Mouse (Mus musculus): ENCODE results near the gene Dqx1. TPM values are rescaled to one million over a fixed set of nuclear protein-coding genes. Genes with fewer than 3 reads are reported as not detected.

Dqx1 gene
- total RNA-seq, 2 experiments from 2014 or later = 0.70 to 1.1 TPM

DNA sequence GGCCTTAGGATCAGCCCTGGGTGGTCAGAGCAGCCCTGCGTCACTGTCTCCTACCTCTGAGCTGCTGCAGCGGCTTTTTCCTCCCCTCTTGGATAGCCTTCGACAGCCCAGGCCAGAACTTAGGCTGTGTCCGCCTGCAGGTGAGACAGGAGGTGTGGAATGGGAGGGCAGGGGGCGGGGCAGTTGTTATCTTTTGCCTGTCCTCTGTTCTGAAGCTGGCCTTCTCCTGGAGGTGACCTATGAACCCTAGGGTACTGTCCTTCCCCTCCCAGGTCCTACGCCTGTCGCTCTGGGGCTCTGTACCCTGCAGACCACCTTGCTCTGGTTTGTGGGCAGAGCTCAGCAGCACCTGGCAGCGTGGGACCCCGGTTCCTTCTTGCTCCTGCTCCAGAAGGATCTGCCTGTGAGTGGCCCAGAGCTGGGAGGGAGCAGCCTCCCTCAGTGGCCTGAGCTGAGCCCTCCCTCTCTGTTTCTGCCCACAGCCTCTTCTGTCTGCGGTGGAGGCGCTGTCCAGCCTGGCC is 45.5 kb downstream of the Dqx1 start:
- no peak for DNase-seq (ENCODE audit: low spot score in 2 of 2)

DNA sequence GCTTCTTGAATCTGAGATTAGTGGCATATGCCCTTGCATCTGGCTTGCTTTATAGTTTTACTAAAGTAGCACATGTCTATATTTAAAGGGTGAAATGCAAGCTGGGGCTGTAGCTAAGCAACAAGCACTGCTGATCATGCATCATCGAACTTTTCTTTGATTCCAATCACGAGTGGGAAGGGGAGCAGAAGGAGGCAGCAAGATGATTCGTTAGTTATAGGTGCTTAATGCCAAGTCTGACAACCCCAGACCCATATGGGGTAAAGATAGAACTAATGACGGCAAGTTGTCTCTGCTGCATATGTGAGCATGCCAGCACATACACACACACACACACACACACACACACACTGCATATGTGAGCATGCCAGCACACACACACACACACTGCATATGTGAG is 46.5 kb downstream of the Dqx1 start:
- no peak for DNase-seq (ENCODE audit: low spot score in 2 of 2)

GRCm38 (mm10) chr6:83107566-83108400 is 50.1 kb downstream of the Dqx1 start:
- peak; percentile 77 to 86 for DNase-seq (ENCODE audit: low spot score in 2 of 2)

GRCm38 (mm10) chr6:83108762-83109668 is 51.4 kb downstream of the Dqx1 start, which contains the start of gene Mrpl53:
Mrpl53 (plus strand) TSS chr6:83109040.
- DNase-seq (ENCODE audit: low spot score in 2 of 2) = peak; percentile 64 to 86

- no peak for DNase-seq (ENCODE audit: low spot score in 2 of 2)
Measured at GRCm38 (mm10) chr6:83111510-83112136, 54.0 kb downstream of the Dqx1 start.

DNA sequence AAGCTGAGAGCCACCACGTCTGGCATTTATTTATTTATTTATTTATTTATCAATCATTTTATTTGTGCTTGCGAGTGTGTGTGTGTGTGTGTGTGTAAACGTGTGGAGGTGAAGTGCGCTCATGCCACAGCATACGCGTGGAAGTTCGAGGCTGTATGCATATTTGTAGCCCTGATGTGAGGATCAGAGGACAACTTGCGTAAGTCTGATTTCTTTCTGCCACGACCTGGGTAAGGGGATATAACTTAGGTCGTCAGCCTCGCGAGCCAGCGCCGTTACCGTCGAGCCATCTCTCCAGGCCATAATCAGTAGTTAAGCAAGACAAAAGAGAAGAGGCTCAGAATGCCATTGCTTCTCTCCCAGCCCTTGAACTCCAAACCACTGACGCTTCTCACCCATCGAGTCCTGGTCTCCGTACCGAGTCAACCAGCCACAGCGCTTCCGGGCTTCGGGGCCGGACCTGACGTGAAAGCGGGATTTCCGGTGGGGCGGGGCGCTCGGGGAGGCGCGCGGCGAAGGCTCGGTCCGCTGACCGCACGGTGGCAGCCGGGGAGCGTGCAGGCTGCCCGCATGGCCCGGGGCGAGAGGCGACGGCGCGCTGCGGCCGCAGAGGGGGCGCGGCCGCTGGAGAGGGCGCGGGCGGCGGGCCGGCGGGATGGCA is 57.5 kb downstream of the Dqx1 start, which contains the start of gene Mogs:
Gene Mogs (plus strand): TSS at position 486 of the 661 bp plus-strand sequence.
- peak; percentile 91 to 95 for DNase-seq (ENCODE audit: low spot score in 2 of 2)

- DNase-seq (ENCODE audit: low spot score in 2 of 2) = peak in 1 of 2 experiments; percentile 38
Measured at GRCm38 (mm10) chr6:83115682-83116372, 58.2 kb downstream of the Dqx1 start.

DNA sequence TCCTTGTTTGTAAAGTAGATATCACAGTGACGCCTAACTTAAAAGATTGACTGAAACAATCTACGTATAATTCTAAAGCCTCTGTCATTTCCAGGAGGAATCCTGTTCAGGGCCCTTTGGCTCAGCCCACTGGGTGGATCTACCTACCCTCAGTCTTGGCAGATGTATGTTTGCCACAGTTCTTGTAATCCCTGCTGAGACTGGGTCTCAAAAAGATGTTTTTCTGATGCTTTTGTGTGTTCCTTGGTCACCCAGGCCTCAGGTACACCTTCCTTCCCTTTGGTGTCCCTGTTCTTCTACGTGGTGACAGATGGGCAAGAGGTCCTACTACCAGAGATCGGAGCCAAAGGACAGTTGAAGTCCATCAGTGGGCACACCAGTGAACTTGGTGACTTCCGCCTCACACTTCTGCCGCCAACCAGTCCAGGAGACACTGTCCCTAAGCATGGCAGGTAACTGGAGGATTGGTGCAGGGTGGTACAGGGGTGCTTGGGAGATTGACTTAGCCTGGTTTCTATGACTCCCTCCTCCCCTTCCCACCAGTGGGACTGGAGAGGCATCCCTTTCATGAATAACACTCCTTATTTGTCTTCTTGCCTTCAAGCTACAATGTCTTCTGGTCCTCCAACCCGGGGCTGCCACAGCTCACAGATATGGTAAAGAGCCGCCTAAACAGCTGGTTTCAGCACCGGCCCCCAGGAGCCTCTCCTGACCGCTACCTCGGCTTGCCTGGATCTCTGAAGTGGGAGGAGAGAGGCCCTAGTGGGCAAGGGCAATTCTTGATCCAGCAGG is 58.9 kb downstream of the Dqx1 start:
- no peak for DNase-seq (ENCODE audit: low spot score in 2 of 2)

Small RNA genes lying within 50 kb of the gene (microRNA-seq; reads per million reads assigned to microRNA genes)
- gene Mir3470a (not detected), gene Mir7040 (not detected)

Other genes with a start within 250 kb of the Dqx1 start
- 1 to 10 TPM in 1 of 2 experiments, under 1 TPM in 1; 0.78 to 1.0 TPM for gene Sema4f, start 118.1 kb upstream of the Dqx1 start, total RNA-seq (2021)
- under 1 TPM in 1 of 2 experiments, not detected in 1; 0.88 TPM for gene M1ap, start 110.9 kb upstream of the Dqx1 start, total RNA-seq (2021)
- 10 to 100 TPM in 1 of 2 experiments, 1 to 10 TPM in 1; 9.1 to 10.4 TPM for gene Dok1, start 24.4 kb upstream of the Dqx1 start, total RNA-seq (2021)
- gene Loxl3, start 23.7 kb upstream of the Dqx1 start, total RNA-seq (2021) = 10 to 100 TPM; 15.4 to 17.3 TPM
- gene Aup1, start 3.3 kb upstream of the Dqx1 start, total RNA-seq (2021) = 10 to 100 TPM; 75.5 to 86.3 TPM
- 10 to 100 TPM; 30.1 to 33.5 TPM for gene Htra2, start 2.6 kb upstream of the Dqx1 start, total RNA-seq (2021)
- gene Tlx2, start 12.4 kb downstream of the Dqx1 start, total RNA-seq (2021) = not detected
- gene Pcgf1, start 20.0 kb downstream of the Dqx1 start, total RNA-seq (2021) = 10 to 100 TPM in 1 of 2 experiments, 1 to 10 TPM in 1; 9.4 to 11.3 TPM
- gene Lbx2, start 28.5 kb downstream of the Dqx1 start, total RNA-seq (2021) = not detected
- gene Ccdc142, start 43.8 kb downstream of the Dqx1 start, total RNA-seq (2021) = 1 to 10 TPM; 2.5 to 2.8 TPM
- 1 to 10 TPM; 2.2 to 2.7 TPM for gene Gm42688, start 43.8 kb downstream of the Dqx1 start, total RNA-seq (2021)
- 100 to 1,000 TPM in 1 of 2 experiments, 10 to 100 TPM in 1; 79.5 to 100 TPM for gene Mrpl53, start 51.2 kb downstream of the Dqx1 start, total RNA-seq (2021)
- 10 to 100 TPM; 20.0 to 21.9 TPM for gene Mogs, start 57.7 kb downstream of the Dqx1 start, total RNA-seq (2021)
- 10 to 100 TPM; 52.7 to 62.3 TPM for gene Wbp1, start 63.7 kb downstream of the Dqx1 start, total RNA-seq (2021)
- 10 to 100 TPM; 18.6 to 20.6 TPM for gene Ino80b, start 67.6 kb downstream of the Dqx1 start, total RNA-seq (2021)
- 10 to 100 TPM; 31.0 to 34.6 TPM for gene Rtkn, start 77.6 kb downstream of the Dqx1 start, total RNA-seq (2021)
- 1 to 10 TPM; 1.9 to 2.5 TPM for gene Wdr54, start 98.6 kb downstream of the Dqx1 start, total RNA-seq (2021)
- gene 1700003E16Rik, start 98.6 kb downstream of the Dqx1 start, total RNA-seq (2021) = not detected
- 100 to 1,000 TPM; 140 to 149 TPM for gene Dctn1, start 108.1 kb downstream of the Dqx1 start, total RNA-seq (2021)
- under 1 TPM in 1 of 2 experiments, not detected in 1; 0.07 TPM for gene Slc4a5, start 162.0 kb downstream of the Dqx1 start, total RNA-seq (2021)

All from gastrocnemius, postnatal 4 days (tissue).